Mouse (Mus musculus): ENCODE measurements at regions not wholly inside any gene's neighbourhood (a gene's known extent, or its start where the extent isn't known, plus 50 kb on each side); places are given as distances from the start of the nearest gene placed in this dataset.

GRCm38 (mm10) chr1:193790579-193790978, 420.5 kb upstream of the Camk1g start:
- Histone ChIP-seq H3K27me3 (ENCODE audit: control insufficient read depth, insufficient read depth, insufficient read length) (no peaks in the 10 kb centered on the region), H3K4me3 (no peak overlapping the region), H3K4me2 (ENCODE audit: low read depth) (no peak overlapping the region), H3K79me2 (ENCODE audit: control insufficient read depth, insufficient read depth) (no peaks in the 10 kb centered on the region), H3K36me3 (ENCODE audit: control insufficient read depth, insufficient read depth) (no peaks in the 10 kb centered on the region), H3ac (ENCODE audit: control insufficient read depth, insufficient read length) (no peak overlapping the region)
- TF ChIP-seq POLR2AphosphoS2 (IDR thresholded peaks at IDR 0.05; ENCODE audit: insufficient read length, low read depth), result no peak
- TF ChIP-seq REST (IDR thresholded peaks at IDR 0.05; ENCODE audit: insufficient read depth, insufficient read length), result no peak
- no peak for TF ChIP-seq E2F4 (IDR thresholded peaks at IDR 0.05; ENCODE audit: insufficient read depth)
- no peak for TF ChIP-seq POLR2A (IDR thresholded peaks at IDR 0.05; ENCODE audit: insufficient read length, low read depth)
- no peak for TF ChIP-seq SRF (IDR thresholded peaks at IDR 0.05; ENCODE audit: control insufficient read depth, insufficient read length, low read depth)
- no peak for TF ChIP-seq MYOD1 (IDR thresholded peaks at IDR 0.05; ENCODE audit: control insufficient read depth in 1 of 3, insufficient read length in 2 of 3, low read depth in 2 of 3)
- no peak for TF ChIP-seq CEBPB (IDR thresholded peaks at IDR 0.05; ENCODE audit: insufficient read depth, poor library complexity, severe bottlenecking)
- no peak for TF ChIP-seq MAX (IDR thresholded peaks at IDR 0.05; ENCODE audit: low read depth)
- TF ChIP-seq TCF12 (IDR thresholded peaks at IDR 0.05; ENCODE audit: insufficient read depth, poor library complexity, severe bottlenecking), result no peak
- TF ChIP-seq USF1 (IDR thresholded peaks at IDR 0.05; ENCODE audit: low read depth), result no peak
- TF ChIP-seq MYOG (IDR thresholded peaks at IDR 0.05; ENCODE audit: control insufficient read depth in 1 of 3, insufficient read depth in 1 of 3, insufficient read length in 2 of 3, low read depth in 2 of 3), result no peak
- no peak for TF ChIP-seq TCF3 (IDR thresholded peaks at IDR 0.05; ENCODE audit: insufficient read length, low read depth)

DNA sequence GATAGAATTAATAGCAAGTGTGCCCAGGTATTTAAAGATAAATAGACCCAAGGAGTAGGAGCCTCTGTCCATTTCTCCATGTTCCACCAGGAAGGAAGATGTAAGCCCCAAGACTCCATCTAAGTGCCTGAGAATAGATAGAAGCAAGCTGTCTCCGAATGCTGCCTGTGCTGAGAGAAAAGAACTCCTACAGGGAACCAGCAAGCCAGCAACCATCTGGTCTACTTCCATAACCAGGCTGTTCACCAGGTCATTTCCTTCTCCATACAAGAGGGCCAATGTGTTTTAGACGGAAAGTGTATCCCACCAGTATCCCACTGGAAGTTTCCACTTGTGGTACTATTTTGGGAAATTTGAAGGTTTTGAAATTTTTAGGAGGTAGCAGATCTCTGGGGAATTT, 418.4 kb upstream of the Camk1g start:
- no peak overlapping the region for H3K4me3 ChIP-seq
- H3ac ChIP-seq (ENCODE audit: control insufficient read depth, insufficient read length), result no peak overlapping the region
- H3K36me3 ChIP-seq (ENCODE audit: control insufficient read depth, insufficient read depth), result no peaks in the 10 kb centered on the region
- TF ChIP-seq MYOG (IDR thresholded peaks at IDR 0.05; ENCODE audit: control insufficient read depth in 1 of 3, insufficient read depth in 1 of 3, insufficient read length in 2 of 3, low read depth in 2 of 3), result no peak
- no peak for TF ChIP-seq SRF (IDR thresholded peaks at IDR 0.05; ENCODE audit: control insufficient read depth, insufficient read length, low read depth)
- no peak for TF ChIP-seq USF1 (IDR thresholded peaks at IDR 0.05; ENCODE audit: low read depth)
- H3K27me3 ChIP-seq (ENCODE audit: control insufficient read depth, insufficient read depth, insufficient read length), result no peaks in the 10 kb centered on the region
- H3K4me2 ChIP-seq (ENCODE audit: low read depth), result no peak overlapping the region
- H3K79me2 ChIP-seq (ENCODE audit: control insufficient read depth, insufficient read depth), result no peaks in the 10 kb centered on the region

- H3K79me2 ChIP-seq (ENCODE audit: control insufficient read depth, insufficient read depth), result no peaks in the 10 kb centered on the region
- no peak overlapping the region for H3ac ChIP-seq (ENCODE audit: control insufficient read depth, insufficient read length)
- H3K4me3 ChIP-seq, result no peak overlapping the region
- no peak overlapping the region for H3K4me2 ChIP-seq (ENCODE audit: low read depth)
- no peaks in the 10 kb centered on the region for H3K36me3 ChIP-seq (ENCODE audit: control insufficient read depth, insufficient read depth)
- no peaks in the 10 kb centered on the region for H3K27me3 ChIP-seq (ENCODE audit: control insufficient read depth, insufficient read depth, insufficient read length)
- TF ChIP-seq E2F4 (IDR thresholded peaks at IDR 0.05; ENCODE audit: insufficient read depth), result no peak
- no peak for TF ChIP-seq MAX (IDR thresholded peaks at IDR 0.05; ENCODE audit: low read depth)
- no peak for TF ChIP-seq MYOD1 (IDR thresholded peaks at IDR 0.05; ENCODE audit: control insufficient read depth in 1 of 3, insufficient read length in 2 of 3, low read depth in 2 of 3)
These were observed 417.3 kb upstream of the Camk1g start for GRCm38 (mm10) chr1:193787417-193787816.

GRCm38 (mm10) chr1:193784966-193785365, 414.9 kb upstream of the Camk1g start:
- Histone ChIP-seq H3K36me3 (ENCODE audit: control insufficient read depth, insufficient read depth) (no peaks in the 10 kb centered on the region), H3K27me3 (ENCODE audit: control insufficient read depth, insufficient read depth, insufficient read length) (no peaks in the 10 kb centered on the region), H3ac (ENCODE audit: control insufficient read depth, insufficient read length) (no peak overlapping the region), H3K4me2 (ENCODE audit: low read depth) (no peak overlapping the region), H3K79me2 (ENCODE audit: control insufficient read depth, insufficient read depth) (no peaks in the 10 kb centered on the region), H3K4me3 (no peak overlapping the region)
- TF ChIP-seq POLR2AphosphoS2 (IDR thresholded peaks at IDR 0.05; ENCODE audit: insufficient read length, low read depth), result no peak
- no peak for TF ChIP-seq TCF12 (IDR thresholded peaks at IDR 0.05; ENCODE audit: insufficient read depth, poor library complexity, severe bottlenecking)
- no peak for TF ChIP-seq POLR2A (IDR thresholded peaks at IDR 0.05; ENCODE audit: insufficient read length, low read depth)
- no peak for TF ChIP-seq REST (IDR thresholded peaks at IDR 0.05; ENCODE audit: insufficient read depth, insufficient read length)
- TF ChIP-seq MYOG (IDR thresholded peaks at IDR 0.05; ENCODE audit: control insufficient read depth in 1 of 3, insufficient read depth in 1 of 3, insufficient read length in 2 of 3, low read depth in 2 of 3), result no peak
- TF ChIP-seq TCF3 (IDR thresholded peaks at IDR 0.05; ENCODE audit: insufficient read length, low read depth), result no peak
- TF ChIP-seq CEBPB (IDR thresholded peaks at IDR 0.05; ENCODE audit: insufficient read depth, poor library complexity, severe bottlenecking), result no peak
- no peak for TF ChIP-seq MYOD1 (IDR thresholded peaks at IDR 0.05; ENCODE audit: control insufficient read depth in 1 of 3, insufficient read length in 2 of 3, low read depth in 2 of 3)
- no peak for TF ChIP-seq E2F4 (IDR thresholded peaks at IDR 0.05; ENCODE audit: insufficient read depth)
- TF ChIP-seq MAX (IDR thresholded peaks at IDR 0.05; ENCODE audit: low read depth), result no peak
- no peak for TF ChIP-seq SRF (IDR thresholded peaks at IDR 0.05; ENCODE audit: control insufficient read depth, insufficient read length, low read depth)
- no peak for TF ChIP-seq USF1 (IDR thresholded peaks at IDR 0.05; ENCODE audit: low read depth)

DNA sequence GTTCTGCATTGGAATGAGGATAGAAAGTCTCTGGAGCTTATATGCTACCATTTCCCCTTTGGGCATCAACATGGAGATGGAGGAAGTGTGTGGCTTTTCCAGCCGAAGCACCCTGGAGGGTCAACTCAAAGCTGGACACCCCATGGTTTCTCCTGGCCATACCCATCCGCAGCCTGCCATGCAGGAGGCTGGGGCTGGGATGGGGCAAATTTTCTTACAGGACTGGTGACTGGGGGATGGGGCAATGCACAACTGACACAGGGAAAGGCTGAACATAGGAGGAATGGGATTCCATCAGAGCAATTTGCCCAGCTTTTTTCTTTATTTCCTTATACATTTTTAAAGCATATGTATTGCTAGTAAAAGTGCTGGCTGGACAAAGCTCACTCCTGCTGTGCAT, 414.4 kb upstream of the Camk1g start:
- Histone ChIP-seq H3K4me2 (ENCODE audit: low read depth) (no peak overlapping the region), H3K36me3 (ENCODE audit: control insufficient read depth, insufficient read depth) (no peaks in the 10 kb centered on the region), H3K79me2 (ENCODE audit: control insufficient read depth, insufficient read depth) (no peaks in the 10 kb centered on the region), H3ac (ENCODE audit: control insufficient read depth, insufficient read length) (no peak overlapping the region), H3K4me3 (no peak overlapping the region), H3K27me3 (ENCODE audit: control insufficient read depth, insufficient read depth, insufficient read length) (no peaks in the 10 kb centered on the region)
- TF ChIP-seq E2F4 (IDR thresholded peaks at IDR 0.05; ENCODE audit: insufficient read depth) (no peak), TCF12 (IDR thresholded peaks at IDR 0.05; ENCODE audit: insufficient read depth, poor library complexity, severe bottlenecking) (no peak), POLR2AphosphoS2 (IDR thresholded peaks at IDR 0.05; ENCODE audit: insufficient read length, low read depth) (no peak), MAX (IDR thresholded peaks at IDR 0.05; ENCODE audit: low read depth) (no peak), REST (IDR thresholded peaks at IDR 0.05; ENCODE audit: insufficient read depth, insufficient read length) (no peak), POLR2A (IDR thresholded peaks at IDR 0.05; ENCODE audit: insufficient read length, low read depth) (no peak), SRF (IDR thresholded peaks at IDR 0.05; ENCODE audit: control insufficient read depth, insufficient read length, low read depth) (no peak), TCF3 (IDR thresholded peaks at IDR 0.05; ENCODE audit: insufficient read length, low read depth) (no peak), USF1 (IDR thresholded peaks at IDR 0.05; ENCODE audit: low read depth) (no peak), CEBPB (IDR thresholded peaks at IDR 0.05; ENCODE audit: insufficient read depth, poor library complexity, severe bottlenecking) (no peak), MYOD1 (IDR thresholded peaks at IDR 0.05; ENCODE audit: control insufficient read depth in 1 of 3, insufficient read length in 2 of 3, low read depth in 2 of 3) (no peak), MYOG (IDR thresholded peaks at IDR 0.05; ENCODE audit: control insufficient read depth in 1 of 3, insufficient read depth in 1 of 3, insufficient read length in 2 of 3, low read depth in 2 of 3) (no peak)

All from myocyte (in vitro differentiated cells).